Mouse (Mus musculus) kidney, embryonic 14.5 days (tissue): ENCODE data around the gene Ccl25. TPM values are rescaled to one million over a fixed set of nuclear protein-coding genes. Genes with fewer than 3 reads are reported as not detected.

ENCODE experiments used
- ATAC-seq: fragments of 200-750 bp; cut with Nextera tagmentation; 2 replicates; pipeline ENCODE4 v1.8.0; 2017; ENCODE audit warnings: moderate number of reproducible peaks, mild to moderate bottlenecking, moderate TSS enrichment, moderate library complexity; ENCODE audit not compliant: low FRiP score, low TSS enrichment
- H3K27ac ChIP-seq: fragments of 300-500 bp; sonication (generic); 2 replicates; pipeline ENCODE4 v1.5.1; 2014; ENCODE audit warnings: low read depth, mild to moderate bottlenecking, low read length, moderate library complexity, mixed read lengths
- H3K27me3 ChIP-seq: fragments of 300-500 bp; sonication (generic); 2 replicates; pipeline ENCODE4 v1.6.1; 2014; ENCODE audit warnings: mild to moderate bottlenecking, low read length; ENCODE audit not compliant: control insufficient read depth, insufficient read depth
- H3K36me3 ChIP-seq: fragments of 300-500 bp; sonication (generic); 2 replicates; pipeline ENCODE4 v1.6.1; 2014; ENCODE audit warnings: low read length, mixed read lengths; ENCODE audit not compliant: control insufficient read depth, insufficient read depth
- H3K4me1 ChIP-seq: fragments of 300-500 bp; sonication (generic); 2 replicates; pipeline ENCODE4 v1.6.1; 2014; ENCODE audit warnings: low read length, mixed read lengths; ENCODE audit not compliant: control insufficient read depth, insufficient read depth
- H3K4me2 ChIP-seq: fragments of 300-500 bp; sonication (generic); replicated peaks from 2 replicates; pipeline ENCODE4 v1.6.1; 2014; ENCODE audit warnings: low read depth, mild to moderate bottlenecking, low read length
- H3K4me3 ChIP-seq: fragments of 300-500 bp; sonication (generic); 2 replicates; pipeline ENCODE4 v1.5.1; 2014; ENCODE audit warnings: mild to moderate bottlenecking, low read length
- H3K9ac ChIP-seq: fragments of 300-500 bp; sonication (generic); 2 replicates; pipeline ENCODE4 v1.6.1; 2014; ENCODE audit warnings: low read depth, mild to moderate bottlenecking, low read length, moderate library complexity
- H3K9me3 ChIP-seq: fragments of 300-500 bp; sonication (generic); 2 replicates; pipeline ENCODE4 v1.6.1; 2016; ENCODE audit warnings: low read length; ENCODE audit not compliant: control insufficient read depth
- whole genome bisulfite sequencing: fragments of 180-500 bp; shearing (Covaris S2); extraction: QIAGEN DNeasy Blood & Tissue Kit; methylation state at CpG from one replicate; pipeline ENCODE4 v1.1.7; 2014; 5-methylcytosine and 5-hydroxymethylcytosine counted together
- polyA plus RNA-seq: library from polyadenylated mRNA; unstranded; fragments of >200 nt; fragmentation: Nextera tagmentation; extraction: Ambion mirVana; gene quantifications from 2 replicates; pipeline ENCODE4 v1.2.1, GENCODE M21; 2014

The Ccl25 gene
- polyA plus RNA-seq, 1 experiment from 2014 or later = 14.7 TPM

GRCm38 (mm10) chr8:4324525-4324924 is 485 bp upstream of the Ccl25 start:
- peak overlapping the region; percentile 84 for H3K27ac ChIP-seq
- peaks cover 18% of the 10 kb centered on the region for H3K4me1 ChIP-seq
- H3K9me3 ChIP-seq = no peaks in the 10 kb centered on the region
- under 1% methylated on average over 41 of the region's 42 CpGs for WGBS
- ATAC-seq = peak; percentile 68
- H3K36me3 ChIP-seq = peaks cover 46% of the 10 kb centered on the region
- peak overlapping the region; percentile 99 for H3K4me3 ChIP-seq
- H3K27me3 ChIP-seq = no peaks in the 10 kb centered on the region
- peak overlapping the region; percentile 74 for H3K4me2 ChIP-seq
- peak overlapping the region; percentile 99 for H3K9ac ChIP-seq

- Histone ChIP-seq H3K36me3 (peaks cover 40% of the 10 kb centered on the region), H3K4me3 (peak overlapping the region; percentile 99), H3K9me3 (no peaks in the 10 kb centered on the region), H3K27ac (no peak overlapping the region), H3K4me1 (peaks cover 18% of the 10 kb centered on the region), H3K27me3 (no peaks in the 10 kb centered on the region), H3K4me2 (peak overlapping the region; percentile 75), H3K9ac (peak overlapping the region; percentile 99)
- ATAC-seq = no peak
- WGBS = 42% methylated on average over 7 of the region's 7 CpGs
Observed at GRCm38 (mm10) chr8:4325751-4326036, 684 bp downstream of the Ccl25 start.

- Histone ChIP-seq H3K27me3 (no peaks in the 10 kb centered on the region), H3K4me1 (peaks cover 10% of the 10 kb centered on the region; the same call in 1 of the 2 replicates), H3K4me3 (no peak overlapping the region), H3K36me3 (peaks cover 51% of the 10 kb centered on the region), H3K4me2 (no peak overlapping the region), H3K27ac (no peak overlapping the region), H3K9ac (no peak overlapping the region), H3K9me3 (no peaks in the 10 kb centered on the region)
- ATAC-seq = no peak
- 95% methylated on average over 5 of the region's 5 CpGs for WGBS
Observed at GRCm38 (mm10) chr8:4329000-4329399, 4.0 kb downstream of the Ccl25 start.

GRCm38 (mm10) chr8:4333966-4334365 is 9.0 kb downstream of the Ccl25 start:
- H3K4me1 ChIP-seq = no peaks in the 10 kb centered on the region
- no peaks in the 10 kb centered on the region for H3K9me3 ChIP-seq
- H3K4me3 ChIP-seq = no peak overlapping the region
- no peak overlapping the region for H3K27ac ChIP-seq
- H3K36me3 ChIP-seq = peaks cover 80% of the 10 kb centered on the region
- ATAC-seq = no peak
- no peak overlapping the region for H3K9ac ChIP-seq
- H3K27me3 ChIP-seq = no peaks in the 10 kb centered on the region
- 94% methylated on average over 1 of the region's 1 CpGs for WGBS
- H3K4me2 ChIP-seq = no peak overlapping the region

GRCm38 (mm10) chr8:4335678-4336077 is 10.7 kb downstream of the Ccl25 start:
- no peaks in the 10 kb centered on the region for H3K27me3 ChIP-seq
- no peak overlapping the region for H3K27ac ChIP-seq
- no peaks in the 10 kb centered on the region for H3K9me3 ChIP-seq
- H3K9ac ChIP-seq = no peak overlapping the region
- no peak overlapping the region for H3K4me3 ChIP-seq
- no peaks in the 10 kb centered on the region for H3K4me1 ChIP-seq
- 70% methylated on average over 2 of the region's 2 CpGs for WGBS
- no peak for ATAC-seq
- no peak overlapping the region for H3K4me2 ChIP-seq
- H3K36me3 ChIP-seq = peaks cover 74% of the 10 kb centered on the region

- H3K27ac ChIP-seq = no peak overlapping the region
- no peaks in the 10 kb centered on the region for H3K9me3 ChIP-seq
- peaks cover 37% of the 10 kb centered on the region for H3K36me3 ChIP-seq
- WGBS = 89% methylated on average over 3 of the region's 3 CpGs
- H3K27me3 ChIP-seq = no peaks in the 10 kb centered on the region
- no peak overlapping the region for H3K9ac ChIP-seq
- no peak for ATAC-seq
- H3K4me1 ChIP-seq = no peaks in the 10 kb centered on the region
- H3K4me2 ChIP-seq = no peak overlapping the region
- no peak overlapping the region for H3K4me3 ChIP-seq
Observed at GRCm38 (mm10) chr8:4340207-4340606, 15.2 kb downstream of the Ccl25 start.

GRCm38 (mm10) chr8:4347661-4348060 is 22.7 kb downstream of the Ccl25 start:
- WGBS = 48% methylated on average over 7 of the region's 7 CpGs
- Histone ChIP-seq H3K4me1 (no peaks in the 10 kb centered on the region), H3K4me2 (peak overlapping the region; percentile 23; the same call in 1 of the 2 replicates), H3K4me3 (no peak overlapping the region), H3K9ac (no peak overlapping the region), H3K27ac (no peak overlapping the region), H3K9me3 (no peaks in the 10 kb centered on the region), H3K27me3 (no peaks in the 10 kb centered on the region), H3K36me3 (no peaks in the 10 kb centered on the region)
- no peak for ATAC-seq

GRCm38 (mm10) chr8:4348275-4348674 is 23.3 kb downstream of the Ccl25 start:
- no peak overlapping the region for H3K4me3 ChIP-seq
- H3K4me1 ChIP-seq = no peaks in the 10 kb centered on the region
- WGBS = 33% methylated on average over 12 of the region's 12 CpGs
- H3K27ac ChIP-seq = no peak overlapping the region
- H3K9me3 ChIP-seq = no peaks in the 10 kb centered on the region
- no peaks in the 10 kb centered on the region for H3K36me3 ChIP-seq
- H3K9ac ChIP-seq = 0 out of 2 replicates have a peak overlapping the region, but pooled peaks have one; percentile 28
- H3K4me2 ChIP-seq = peak overlapping the region; percentile 23; the same call in 1 of the 2 replicates
- ATAC-seq = no peak
- no peaks in the 10 kb centered on the region for H3K27me3 ChIP-seq

GRCm38 (mm10) chr8:4349335-4349734 is 24.3 kb downstream of the Ccl25 start:
- no peaks in the 10 kb centered on the region for H3K4me1 ChIP-seq
- H3K27ac ChIP-seq = no peak overlapping the region
- H3K4me3 ChIP-seq = no peak overlapping the region
- H3K9ac ChIP-seq = no peak overlapping the region
- no peak for ATAC-seq
- H3K9me3 ChIP-seq = no peaks in the 10 kb centered on the region
- H3K4me2 ChIP-seq = no peak overlapping the region
- no peaks in the 10 kb centered on the region for H3K36me3 ChIP-seq
- no peaks in the 10 kb centered on the region for H3K27me3 ChIP-seq
- WGBS = 55% methylated on average over 1 of the region's 1 CpGs
